Mouse (Mus musculus) heart, embryonic 11.5 days (tissue): ENCODE data around the gene Atrnl1. TPM values are rescaled to one million over a fixed set of nuclear protein-coding genes. Genes with fewer than 3 reads are reported as not detected.

Experiments used
- ATAC-seq: fragments of 200-750 bp; cut with Nextera tagmentation; replicated peaks from 2 replicates; pipeline ENCODE4 v1.8.0; 2017; ENCODE audit warnings: moderate library complexity; ENCODE audit not compliant: insufficient number of reproducible peaks, low FRiP score, low TSS enrichment
- H3K27ac ChIP-seq: fragments of 300-500 bp; sonication (generic); 2 replicates; pipeline ENCODE4 v1.5.1; 2014; ENCODE audit warnings: mild to moderate bottlenecking, low read depth, low read length
- H3K27me3 ChIP-seq: fragments of 300-500 bp; sonication (generic); 2 replicates; pipeline ENCODE4 v1.6.1; 2014; ENCODE audit warnings: mild to moderate bottlenecking, low read length, mixed read lengths; ENCODE audit not compliant: control insufficient read depth, insufficient read depth
- H3K36me3 ChIP-seq: fragments of 300-500 bp; sonication (generic); 2 replicates; pipeline ENCODE4 v1.6.1; 2014; ENCODE audit warnings: mild to moderate bottlenecking, low read length, moderate library complexity, mixed read lengths; ENCODE audit not compliant: control insufficient read depth, insufficient read depth
- H3K4me1 ChIP-seq: fragments of 300-500 bp; sonication (generic); 2 replicates; pipeline ENCODE4 v1.6.1; 2014; ENCODE audit warnings: low read length; ENCODE audit not compliant: control insufficient read depth, insufficient read depth
- H3K4me2 ChIP-seq: fragments of 300-500 bp; sonication (generic); 2 replicates; pipeline ENCODE4 v1.6.1; 2014; ENCODE audit warnings: mild to moderate bottlenecking, moderate library complexity
- H3K4me3 ChIP-seq: fragments of 300-500 bp; sonication (generic); 2 replicates; pipeline ENCODE4 v1.5.1; 2014; ENCODE audit warnings: low read depth, low read length
- H3K9ac ChIP-seq: fragments of 300-500 bp; sonication (generic); 2 replicates; pipeline ENCODE4 v1.6.1; 2014; ENCODE audit warnings: mild to moderate bottlenecking, low read depth, low read length, moderate library complexity
- H3K9me3 ChIP-seq: fragments of 300-500 bp; sonication (generic); replicated peaks from 2 replicates; pipeline ENCODE4 v1.6.1; 2016; ENCODE audit warnings: low read length; ENCODE audit not compliant: control insufficient read depth
- WGBS: fragments of 180-500 bp; shearing (Covaris S2); extraction: QIAGEN DNeasy Blood & Tissue Kit; methylation state at CpG from one replicate; pipeline ENCODE4 v1.1.7; 2014; ENCODE audit not compliant: insufficient replicate concordance; 5-methylcytosine and 5-hydroxymethylcytosine counted together
- polyA plus RNA-seq: library from polyadenylated mRNA; unstranded; fragments of >200 nt; fragmentation: Nextera tagmentation; extraction: Ambion mirVana; gene quantifications from 2 replicates; pipeline ENCODE4 v1.2.1, GENCODE M21; 2014

Atrnl1 gene
- polyA plus RNA-seq, 1 experiment from 2014 or later = 4.0 TPM

- Histone ChIP-seq H3K4me1 (no peaks in the 10 kb centered on the region; the same call in 1 of the 2 replicates), H3K36me3 (no peaks in the 10 kb centered on the region), H3K4me3 (no peak overlapping the region), H3K9ac (no peak overlapping the region), H3K4me2 (no peak overlapping the region), H3K27me3 (no peaks in the 10 kb centered on the region), H3K9me3 (no peaks in the 10 kb centered on the region), H3K27ac (no peak overlapping the region)
- ATAC-seq = no peak
- WGBS = 85% methylated on average over 3 of the region's 3 CpGs
Measured at GRCm38 (mm10) chr19:57936865-57937264, 326.0 kb downstream of the Atrnl1 start.

DNA sequence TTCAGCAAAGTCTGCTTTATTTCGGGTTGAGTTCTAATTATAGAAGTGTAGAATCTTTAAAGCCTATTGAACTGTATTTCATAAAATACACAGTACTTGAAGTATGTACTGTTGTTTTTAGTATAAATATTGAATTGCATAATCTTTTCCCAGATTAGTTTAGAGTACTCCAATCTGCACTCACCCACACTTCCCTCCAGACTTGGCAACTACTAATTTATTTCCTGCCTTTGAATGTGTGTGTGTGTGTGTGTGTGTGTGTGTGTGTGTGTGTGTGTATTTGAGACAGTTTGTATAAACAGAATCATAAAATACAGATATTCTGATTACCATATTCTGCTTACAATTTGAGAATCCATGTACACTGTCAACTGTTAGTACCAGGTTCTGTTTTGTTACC, 328.3 kb downstream of the Atrnl1 start:
- no peak overlapping the region for H3K4me3 ChIP-seq
- no peaks in the 10 kb centered on the region for H3K36me3 ChIP-seq
- WGBS = 81% methylated on average over 1 of the region's 1 CpGs
- ATAC-seq = no peak
- no peak overlapping the region for H3K27ac ChIP-seq
- no peaks in the 10 kb centered on the region; the same call in 1 of the 2 replicates for H3K4me1 ChIP-seq
- no peaks in the 10 kb centered on the region for H3K27me3 ChIP-seq
- no peak overlapping the region for H3K9ac ChIP-seq
- no peaks in the 10 kb centered on the region for H3K9me3 ChIP-seq
- no peak overlapping the region for H3K4me2 ChIP-seq

DNA sequence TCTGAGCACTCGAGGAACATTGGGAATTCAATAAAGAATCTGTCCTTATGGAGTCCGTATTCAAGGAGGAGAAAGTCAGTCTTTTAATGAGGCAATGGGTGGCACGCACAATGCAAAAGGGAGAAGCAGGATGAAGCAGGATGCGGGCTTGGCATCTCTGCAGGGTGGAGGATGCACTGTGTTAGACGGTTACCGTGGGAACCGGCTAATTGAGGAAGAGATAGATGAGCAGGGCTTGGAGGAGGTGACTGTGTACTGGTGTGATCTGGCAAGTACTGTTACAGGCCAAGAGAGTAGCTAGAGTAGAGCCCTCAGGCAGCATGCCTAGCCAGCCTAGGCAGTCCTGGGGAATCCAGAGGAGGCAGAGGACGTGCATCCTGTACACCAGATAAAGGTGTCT, 330.7 kb downstream of the Atrnl1 start:
- 72% methylated on average over 8 of the region's 8 CpGs for WGBS
- H3K4me2 ChIP-seq = no peak overlapping the region
- no peak overlapping the region for H3K9ac ChIP-seq
- H3K27ac ChIP-seq = no peak overlapping the region
- H3K36me3 ChIP-seq = no peaks in the 10 kb centered on the region
- H3K4me3 ChIP-seq = no peak overlapping the region
- ATAC-seq = no peak
- H3K9me3 ChIP-seq = no peaks in the 10 kb centered on the region
- no peaks in the 10 kb centered on the region; the same call in 1 of the 2 replicates for H3K4me1 ChIP-seq
- H3K27me3 ChIP-seq = no peaks in the 10 kb centered on the region

GRCm38 (mm10) chr19:57942281-57942680, 331.4 kb downstream of the Atrnl1 start:
- no peaks in the 10 kb centered on the region; the same call in 1 of the 2 replicates for H3K4me1 ChIP-seq
- no peak overlapping the region for H3K4me2 ChIP-seq
- WGBS = 83% methylated on average over 14 of the region's 14 CpGs
- no peaks in the 10 kb centered on the region for H3K9me3 ChIP-seq
- H3K4me3 ChIP-seq = no peak overlapping the region
- no peak for ATAC-seq
- 0 out of 2 replicates have a peak, but pooled peaks cover under 1% of the 10 kb centered on the region for H3K36me3 ChIP-seq
- H3K27me3 ChIP-seq = no peaks in the 10 kb centered on the region
- H3K9ac ChIP-seq = no peak overlapping the region
- H3K27ac ChIP-seq = no peak overlapping the region

DNA sequence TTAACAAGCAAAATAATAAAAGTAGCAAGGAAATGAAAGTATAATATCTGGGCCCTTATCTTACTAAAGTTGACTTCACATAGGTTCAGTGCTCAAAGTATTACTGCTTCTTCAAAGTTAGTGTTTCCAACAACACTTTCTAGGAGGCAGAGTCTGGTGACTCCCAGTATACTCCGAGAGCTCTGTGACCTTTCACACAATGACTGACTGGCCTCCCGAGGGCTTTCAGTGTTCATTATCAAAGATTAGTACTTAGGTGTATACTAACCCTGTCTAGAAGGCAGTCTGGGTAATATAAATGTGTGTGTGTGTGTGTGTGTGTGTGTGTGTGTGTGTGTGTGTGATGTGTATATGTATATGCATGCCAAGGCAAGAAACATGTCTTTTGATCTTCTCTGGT, 332.5 kb downstream of the Atrnl1 start:
- 0 out of 2 replicates have a peak, but pooled peaks cover 3% of the 10 kb centered on the region for H3K36me3 ChIP-seq
- H3K9me3 ChIP-seq = no peaks in the 10 kb centered on the region
- H3K9ac ChIP-seq = no peak overlapping the region
- ATAC-seq = no peak
- WGBS = 55% methylated on average over 2 of the region's 2 CpGs
- H3K27me3 ChIP-seq = no peaks in the 10 kb centered on the region
- H3K4me1 ChIP-seq = no peaks in the 10 kb centered on the region; the same call in 1 of the 2 replicates
- no peak overlapping the region for H3K4me2 ChIP-seq
- H3K4me3 ChIP-seq = no peak overlapping the region
- no peak overlapping the region for H3K27ac ChIP-seq

DNA sequence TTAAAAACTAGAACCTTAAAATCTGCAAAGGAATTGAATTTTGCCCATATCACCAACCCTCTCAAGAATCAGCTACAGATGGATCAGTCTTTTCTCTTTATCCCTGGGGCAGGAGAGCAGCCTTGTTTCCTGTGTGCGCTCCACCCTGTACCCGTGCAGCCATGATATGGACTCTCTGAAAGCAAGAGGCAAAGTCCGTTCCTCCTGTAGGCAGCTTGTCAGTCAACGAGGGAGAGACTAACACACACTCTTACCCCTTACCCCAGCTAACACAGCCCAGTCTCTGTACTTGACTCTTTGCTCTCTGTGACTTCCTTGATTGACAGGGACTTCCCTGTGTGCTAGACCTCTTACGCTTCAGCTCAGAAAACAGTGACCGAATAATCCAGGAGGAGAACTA, 333.8 kb downstream of the Atrnl1 start:
- Histone ChIP-seq H3K4me3 (no peak overlapping the region), H3K27me3 (no peaks in the 10 kb centered on the region), H3K4me2 (no peak overlapping the region), H3K27ac (no peak overlapping the region), H3K4me1 (no peaks in the 10 kb centered on the region; the same call in 1 of the 2 replicates), H3K9ac (no peak overlapping the region), H3K9me3 (no peaks in the 10 kb centered on the region), H3K36me3 (0 out of 2 replicates have a peak, but pooled peaks cover 3% of the 10 kb centered on the region)
- WGBS = 75% methylated on average over 6 of the region's 6 CpGs
- no peak for ATAC-seq

- H3K36me3 ChIP-seq = 0 out of 2 replicates have a peak, but pooled peaks cover 3% of the 10 kb centered on the region
- 84% methylated on average over 4 of the region's 4 CpGs for WGBS
- ATAC-seq = no peak
- H3K9me3 ChIP-seq = no peaks in the 10 kb centered on the region
- no peak overlapping the region for H3K9ac ChIP-seq
- no peak overlapping the region for H3K4me3 ChIP-seq
- H3K4me1 ChIP-seq = no peaks in the 10 kb centered on the region; the same call in 1 of the 2 replicates
- no peak overlapping the region for H3K27ac ChIP-seq
- H3K27me3 ChIP-seq = no peaks in the 10 kb centered on the region
- no peak overlapping the region for H3K4me2 ChIP-seq
Measured at GRCm38 (mm10) chr19:57945626-57946250, 334.9 kb downstream of the Atrnl1 start.

GRCm38 (mm10) chr19:57948489-57948888, 337.7 kb downstream of the Atrnl1 start:
- H3K9me3 ChIP-seq = no peaks in the 10 kb centered on the region
- no peak overlapping the region for H3K9ac ChIP-seq
- no peak for ATAC-seq
- 90% methylated on average over 2 of the region's 2 CpGs for WGBS
- H3K4me2 ChIP-seq = no peak overlapping the region
- H3K36me3 ChIP-seq = 0 out of 2 replicates have a peak, but pooled peaks cover 3% of the 10 kb centered on the region
- no peaks in the 10 kb centered on the region for H3K4me1 ChIP-seq
- no peaks in the 10 kb centered on the region for H3K27me3 ChIP-seq
- H3K27ac ChIP-seq = no peak overlapping the region
- H3K4me3 ChIP-seq = no peak overlapping the region
